Mouse (Mus musculus): Measurements from ENCODE around the gene Hes3.

The Hes3 gene

GRCm38 (mm10) chr4:152304685-152305084 lies 13.2 kb upstream of the Hes3 start:
- DNase-seq (ENCODE audit: low spot score), result no peak

DNA sequence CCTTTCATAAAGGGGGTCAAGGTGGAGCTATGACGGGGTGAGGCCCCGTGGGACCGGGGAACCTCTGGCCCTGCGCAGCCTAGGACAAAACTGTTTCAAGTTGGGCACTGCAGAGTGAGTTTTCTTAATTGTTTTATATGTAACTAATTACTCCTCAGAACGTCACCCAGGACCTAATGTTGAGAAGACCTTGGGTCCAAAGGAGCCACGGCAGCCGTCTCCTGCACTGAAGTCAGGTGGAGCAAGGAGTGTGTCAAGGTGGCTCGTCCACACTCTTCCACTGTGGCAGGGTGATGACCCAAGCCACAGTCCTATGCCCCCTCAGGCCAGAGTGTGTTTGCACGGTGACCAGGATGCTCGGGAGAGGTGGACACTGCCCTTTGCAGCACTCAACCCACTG lies 11.7 kb upstream of the Hes3 start:
- DNase-seq (ENCODE audit: low spot score), result no peak

DNA sequence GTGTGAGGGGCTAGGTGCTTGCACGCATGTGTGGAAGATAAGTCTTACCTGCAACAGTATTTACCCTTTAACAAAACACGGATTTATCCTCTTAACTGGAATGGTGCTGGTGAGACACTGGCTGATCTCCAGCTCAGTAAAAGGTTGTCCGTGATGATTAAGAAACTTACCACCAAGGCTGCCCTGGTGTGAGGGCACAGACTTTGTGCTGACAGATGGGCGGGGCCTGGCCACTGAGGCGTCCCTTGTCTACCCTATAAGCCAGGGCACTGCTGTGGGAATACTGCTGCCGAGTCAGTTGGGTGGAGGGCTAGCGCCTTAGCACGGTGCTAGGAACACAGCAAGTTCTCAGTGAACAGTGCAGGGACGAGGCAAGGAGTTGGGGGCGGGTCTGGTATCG lies 10.6 kb upstream of the Hes3 start:
- DNase-seq (ENCODE audit: low spot score), result no peak

GRCm38 (mm10) chr4:152300375-152300774 lies 8.9 kb upstream of the Hes3 start:
- DNase-seq (ENCODE audit: low spot score), result no peak

- no peak for DNase-seq (ENCODE audit: low spot score)
Observed at GRCm38 (mm10) chr4:152298836-152299235, 7.4 kb upstream of the Hes3 start.

GRCm38 (mm10) chr4:152296874-152297861 lies 5.7 kb upstream of the Hes3 start, which contains the start of gene Icmt:
TSS of gene Icmt (plus strand) at chr4:152297227.
- DNase-seq (ENCODE audit: low spot score), result peak; percentile 87

- DNase-seq (ENCODE audit: low spot score), result no peak
Observed at GRCm38 (mm10) chr4:152296371-152296770, 4.9 kb upstream of the Hes3 start.

DNA sequence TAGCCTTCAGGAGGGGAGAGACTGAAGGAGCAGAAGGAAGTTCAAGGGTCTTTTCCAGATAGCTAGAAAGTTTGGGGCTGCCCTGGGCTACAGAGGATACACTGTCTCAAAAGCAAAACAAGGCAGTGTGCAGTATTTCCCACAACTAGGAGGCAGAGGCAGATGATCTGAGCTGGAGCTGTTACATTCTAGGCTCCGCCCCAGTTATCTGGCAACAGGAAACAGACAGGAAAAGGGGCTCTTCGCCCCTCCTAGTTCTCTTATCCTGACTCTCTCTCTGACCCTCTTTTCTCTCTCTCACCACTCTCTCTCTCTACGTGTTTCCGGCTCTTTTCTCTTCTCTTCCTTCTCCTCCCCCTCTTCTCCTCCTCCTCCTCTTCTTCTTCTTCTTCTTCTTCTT lies 4.5 kb upstream of the Hes3 start:
- DNase-seq (ENCODE audit: low spot score), result no peak

GRCm38 (mm10) chr4:152294188-152294929 lies 2.9 kb upstream of the Hes3 start:
- no peak for DNase-seq (ENCODE audit: low spot score)

DNA sequence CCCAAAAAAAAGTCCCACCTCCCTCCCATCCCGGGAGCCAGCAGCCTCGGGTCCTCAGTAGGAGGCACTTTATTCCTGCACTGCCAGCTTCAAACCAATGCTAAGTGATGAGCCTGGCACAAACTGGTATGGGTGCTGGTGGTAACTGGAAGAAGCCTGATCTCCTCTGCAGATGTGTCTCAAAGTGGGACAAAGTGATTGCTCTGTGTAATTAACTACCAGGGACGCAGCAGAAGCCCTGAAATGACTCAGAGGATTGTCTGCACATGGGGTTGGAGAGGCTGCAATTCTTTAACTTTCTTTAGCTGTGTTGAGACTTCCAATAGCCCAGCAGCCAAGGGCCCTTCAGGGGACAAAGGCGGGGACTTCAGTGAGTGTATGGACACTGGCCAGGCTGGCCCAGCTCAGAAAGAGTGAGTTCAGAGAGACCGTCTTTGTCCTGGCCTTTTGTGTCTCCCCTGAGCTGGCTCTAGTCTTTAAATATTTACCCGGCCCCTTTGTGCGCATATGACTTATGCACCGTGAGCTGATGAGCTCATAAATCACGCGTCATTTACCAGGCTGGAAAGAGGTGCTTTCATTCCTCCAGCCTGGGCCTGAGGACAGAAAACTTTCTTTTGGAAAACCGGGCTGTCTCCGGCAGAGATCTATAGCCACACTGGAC lies 772 bp upstream of the Hes3 start:
- DNase-seq (ENCODE audit: low spot score), result no peak

DNA sequence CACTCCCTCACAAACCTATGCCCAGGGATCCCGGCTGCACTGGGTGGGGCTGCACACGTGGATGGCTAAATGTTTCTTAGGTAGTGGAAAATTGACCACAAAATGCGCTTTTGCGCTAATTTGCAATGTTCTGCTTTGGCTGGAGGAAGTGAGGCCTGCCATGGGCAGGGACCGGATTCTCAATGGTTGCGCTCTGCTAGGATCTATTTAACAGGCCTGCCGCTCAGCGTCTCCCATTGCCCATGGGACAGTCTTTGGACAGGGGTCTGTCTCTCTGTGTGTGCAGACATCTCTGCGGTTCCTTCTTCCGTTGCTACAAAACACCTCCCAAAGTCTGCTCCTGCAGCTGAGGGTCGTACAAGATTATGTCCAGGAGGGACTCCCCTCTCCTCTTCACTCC lies 471 bp downstream of the Hes3 start:
- no peak for DNase-seq (ENCODE audit: low spot score)

GRCm38 (mm10) chr4:152290385-152290784 lies 1.1 kb downstream of the Hes3 start:
- no peak for DNase-seq (ENCODE audit: low spot score)

GRCm38 (mm10) chr4:152288398-152288945 lies 3.0 kb downstream of the Hes3 start:
- DNase-seq (ENCODE audit: low spot score), result no peak

DNA sequence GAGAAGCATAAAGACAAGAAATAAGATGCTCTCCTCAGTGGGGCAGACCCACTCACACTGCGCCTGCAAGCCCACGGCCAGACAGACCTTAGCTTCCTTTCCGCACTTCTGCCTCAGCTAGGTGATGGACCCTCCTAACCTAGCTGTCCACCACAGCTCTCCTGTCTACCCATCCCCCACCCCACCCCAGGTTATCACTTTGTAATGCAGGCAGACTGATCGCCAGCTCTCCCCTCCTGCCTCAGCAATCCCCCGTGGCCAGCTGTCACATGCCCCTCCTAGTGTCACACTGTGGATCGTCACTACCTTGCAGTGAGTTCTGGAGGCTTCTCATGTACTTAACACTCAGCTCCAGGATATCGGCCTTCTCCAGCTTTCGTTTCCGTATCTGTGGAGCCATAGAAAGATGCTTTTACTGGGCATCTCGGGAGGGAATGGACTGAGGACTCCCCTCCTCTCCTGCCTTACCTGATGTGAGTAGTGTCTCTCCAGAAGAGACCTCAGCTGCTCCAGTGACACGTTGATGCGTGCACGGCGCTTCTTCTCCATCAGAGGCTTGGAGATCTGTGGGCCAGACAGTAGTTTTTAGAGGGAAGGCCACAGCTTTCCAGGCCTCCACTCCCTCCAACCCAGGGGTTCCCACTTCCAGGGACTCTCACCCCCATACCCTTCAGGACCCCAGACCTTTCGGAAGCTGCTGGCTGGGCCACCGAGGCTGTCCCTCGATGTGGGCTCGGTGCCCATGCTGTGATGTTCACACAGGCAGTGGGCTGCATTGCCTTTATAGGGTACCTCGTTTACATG lies 3.9 kb downstream of the Hes3 start:
- DNase-seq (ENCODE audit: low spot score), result no peak

- DNase-seq (ENCODE audit: low spot score), result no peak
Observed at GRCm38 (mm10) chr4:152286887-152287286, 4.6 kb downstream of the Hes3 start.

DNA sequence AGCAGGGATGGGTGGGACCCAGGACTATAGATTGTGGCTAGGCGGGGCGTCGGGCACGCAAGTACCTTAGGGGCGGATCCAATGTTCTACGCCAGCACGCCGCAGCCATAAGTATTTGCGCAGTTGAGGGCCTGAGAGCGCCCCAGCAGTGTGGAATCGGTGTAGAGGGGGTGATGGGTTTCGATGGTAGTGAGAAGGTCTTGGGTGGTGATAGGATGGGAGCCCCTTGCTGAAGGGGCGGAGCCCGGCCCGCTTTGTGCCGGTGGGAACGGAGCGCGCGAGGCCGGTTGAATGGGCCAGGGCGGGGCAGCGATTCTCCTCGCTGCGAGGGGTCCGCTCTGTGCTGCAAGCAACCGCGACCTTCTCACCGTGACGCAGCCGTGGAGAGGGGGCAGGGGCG lies 5.3 kb downstream of the Hes3 start:
- DNase-seq (ENCODE audit: low spot score), result no peak

DNA sequence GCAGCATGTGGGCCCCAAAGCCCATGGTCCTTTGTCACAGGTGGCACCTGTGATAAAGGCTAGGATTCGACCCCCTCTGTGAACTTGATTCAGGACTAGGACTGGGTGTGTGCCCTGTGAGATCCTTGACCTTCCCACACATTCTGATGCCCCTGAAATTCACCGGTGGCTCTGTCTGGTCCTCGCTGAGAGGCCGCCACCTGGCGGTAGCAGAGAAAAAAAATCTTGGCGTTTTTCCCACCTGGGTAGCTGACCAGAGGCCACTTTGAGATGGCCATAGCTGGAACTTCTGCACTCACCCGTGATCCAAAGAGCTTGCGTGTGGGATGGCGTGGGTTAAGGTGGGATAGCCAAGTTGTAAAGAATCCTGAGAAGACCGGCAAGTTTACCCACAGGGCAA lies 6.0 kb downstream of the Hes3 start:
- no peak for DNase-seq (ENCODE audit: low spot score)

DNA sequence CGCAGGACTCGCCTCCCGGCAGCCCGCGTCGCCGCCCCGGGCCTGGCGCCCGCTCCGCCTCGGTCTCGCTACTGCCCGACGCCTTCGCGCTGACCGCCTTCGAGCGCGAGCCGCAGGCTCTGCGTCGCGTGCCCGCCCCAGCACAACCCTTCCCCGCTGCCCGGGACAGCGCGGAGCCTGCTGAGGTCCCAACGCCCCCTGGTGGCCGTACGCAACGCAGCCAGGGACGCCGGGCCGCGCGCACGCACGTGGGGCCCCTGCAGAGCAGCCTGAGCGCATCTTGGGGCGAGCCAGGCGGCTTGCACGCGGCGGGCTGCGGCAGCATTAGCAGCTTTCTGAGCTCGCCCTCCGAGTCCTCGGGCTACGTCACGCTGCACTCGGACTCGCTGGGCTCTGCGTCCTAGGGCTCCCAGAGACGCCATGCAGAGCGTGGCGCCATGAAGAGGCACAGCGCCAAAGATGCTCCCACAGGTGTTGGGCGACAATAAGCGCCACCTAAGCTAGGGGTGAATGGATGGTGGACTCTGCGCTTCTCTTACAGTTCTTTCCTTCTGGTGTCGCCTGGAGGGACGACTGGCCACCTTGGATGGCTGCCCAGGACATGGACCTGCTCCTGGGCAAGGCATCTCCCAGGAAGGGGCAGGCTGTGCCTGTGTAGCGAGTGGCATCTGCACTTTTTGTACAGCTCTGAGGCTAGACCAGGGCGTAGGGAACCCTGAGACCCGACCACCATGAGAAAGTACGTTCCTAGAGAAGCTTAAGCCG lies 8.1 kb downstream of the Hes3 start:
- peak; percentile 56 for DNase-seq (ENCODE audit: low spot score)

GRCm38 (mm10) chr4:152282721-152283120 lies 8.7 kb downstream of the Hes3 start:
- DNase-seq (ENCODE audit: low spot score), result no peak

DNA sequence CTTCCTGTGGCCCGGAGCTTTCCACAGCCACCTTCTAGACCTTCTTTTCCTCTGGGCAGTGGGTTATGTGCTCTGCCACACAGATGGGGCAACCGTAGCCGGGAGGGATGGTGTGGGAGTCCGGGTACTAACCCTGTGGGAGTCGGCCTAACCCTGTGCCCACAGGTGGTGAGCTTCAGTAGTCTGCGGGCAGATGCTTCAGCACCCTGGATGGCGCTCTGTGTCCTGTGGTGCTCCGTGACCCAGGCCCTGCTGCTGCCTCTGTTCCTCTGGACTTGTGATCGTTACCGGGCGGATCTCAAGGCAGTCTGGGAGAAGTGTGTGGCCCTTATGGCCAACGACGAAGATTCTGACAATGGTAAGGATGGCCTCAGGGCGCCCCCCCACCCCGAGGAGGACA lies 9.9 kb downstream of the Hes3 start:
- DNase-seq (ENCODE audit: low spot score), result no peak

DNA sequence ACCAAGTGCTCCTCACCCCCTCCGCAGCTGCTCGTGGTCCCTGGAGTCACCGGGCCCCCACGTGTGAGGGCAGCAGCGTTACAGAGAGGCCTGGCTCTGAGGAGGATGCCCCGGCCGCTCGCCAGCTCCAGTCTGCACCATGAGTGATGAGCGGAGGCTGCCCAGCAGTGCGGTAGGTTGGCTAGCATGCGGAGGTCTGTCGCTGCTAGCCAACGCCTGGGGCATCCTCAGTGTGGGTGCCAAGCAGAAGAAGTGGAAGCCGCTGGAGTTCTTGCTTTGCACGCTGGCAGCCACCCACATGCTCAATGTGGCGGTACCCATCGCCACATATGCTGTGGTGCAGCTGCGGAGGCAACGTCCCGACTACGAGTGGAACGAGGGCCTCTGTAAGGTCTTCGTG lies 12.5 kb downstream of the Hes3 start:
- DNase-seq (ENCODE audit: low spot score), result no peak

Measured in layer of hippocampus, adult 9-10 months (tissue).